Comparison of ENCODE assay signal across 24 mouse cellular contexts in genomic region chr11:100819048-100819447, GRCm38 (mm10). TPM values are rescaled to one million over a fixed set of nuclear protein-coding genes. Genes with fewer than 3 reads are reported as not detected.
DNase-seq lines count a peak whose midpoint lies in the region; ATAC-seq and TF ChIP-seq lines count a peak whose summit lies in the region.
"Had no signal": no experiment of that assay in that cellular context is flagged by ENCODE, and none has a peak within 500 bp of the region (broad histone marks: within the 10 kb centered on the region; RNA-seq: fewer than 3 reads in every experiment).

No protein-coding gene starts in this region.

- DNase-seq in thymus, adult 2 months: no peak
- no peak for DNase-seq in thymus, adult 18-20 months
- peak; percentile 61 for DNase-seq in induced T-regulatory cell, adult 2 months (ENCODE audit: low read depth)
- no peak for DNase-seq in frontal cortex, postnatal 25 days (ENCODE audit: low spot score in 2 of 2)
- no peak for DNase-seq in heart, adult 9 months (ENCODE audit: low spot score in 2 of 2)
- DNase-seq: adrenal gland, postnatal 25 days; cerebellum, adult 11-12 months; cerebellum, postnatal 14 days; gastrocnemius, postnatal 36 days; heart, postnatal 10 days; kidney, adult 9 months; kidney, postnatal 36 days; left cerebral cortex, postnatal 4 days; lung, adult 2 months; right cerebral cortex, postnatal 4 days had no signal

- H3K9ac ChIP-seq in liver, embryonic 15.5 days: peak overlapping the region; percentile 7; the same call in 1 of the 2 replicates
- H3K9ac ChIP-seq in kidney, embryonic 16.5 days (replicated peaks; ENCODE audit: low read length): no peak overlapping the region
- H3K9ac ChIP-seq: forebrain, embryonic 13.5 days; hindbrain, embryonic 12.5 days had no signal

- no peaks in the 10 kb centered on the region for H3K9me3 ChIP-seq in liver, embryonic 15.5 days (replicated peaks)
- no peaks in the 10 kb centered on the region for H3K9me3 ChIP-seq in kidney, embryonic 16.5 days (ENCODE audit: low read length)
- H3K9me3 ChIP-seq: forebrain, embryonic 13.5 days; hindbrain, embryonic 12.5 days had no signal

- TF ChIP-seq POLR2A in thymus, adult 2 months (IDR thresholded peaks at IDR 0.05; ENCODE audit: control insufficient read depth, extremely low read depth, insufficient read depth, low read length, poor library complexity): no peak

- no peaks in the 10 kb centered on the region for H3K36me3 ChIP-seq in thymus, adult 2 months (ENCODE audit: control insufficient read depth, insufficient read depth, low read length)
- no peaks in the 10 kb centered on the region for H3K36me3 ChIP-seq in liver, embryonic 15.5 days (replicated peaks)
- no peaks in the 10 kb centered on the region for H3K36me3 ChIP-seq in kidney, embryonic 16.5 days (ENCODE audit: insufficient read depth, low read length)
- H3K36me3 ChIP-seq: hindbrain, embryonic 12.5 days had no signal

- no peak for TF ChIP-seq CTCF in thymus, adult 2 months (IDR thresholded peaks at IDR 0.05; ENCODE audit: borderline replicate concordance, control insufficient read depth, extremely low read depth, insufficient read depth, low read length, poor library complexity)

- no peaks in the 10 kb centered on the region for H3K27me3 ChIP-seq in thymus, adult 2 months (ENCODE audit: control insufficient read depth, insufficient read depth, low read length)
- no peaks in the 10 kb centered on the region for H3K27me3 ChIP-seq in liver, embryonic 15.5 days
- H3K27me3 ChIP-seq in kidney, embryonic 16.5 days (ENCODE audit: insufficient read depth, low read length): no peaks in the 10 kb centered on the region
- H3K27me3 ChIP-seq: hindbrain, embryonic 12.5 days had no signal

- H3K27ac ChIP-seq in thymus, adult 2 months (ENCODE audit: control insufficient read depth, insufficient read depth, low read length): peak overlapping the region; percentile 70
- peak overlapping the region; percentile 53 for H3K27ac ChIP-seq in liver, embryonic 15.5 days (replicated peaks)
- H3K27ac ChIP-seq in kidney, embryonic 16.5 days (ENCODE audit: low read length): no peak overlapping the region
- H3K27ac ChIP-seq: forebrain, embryonic 13.5 days; hindbrain, embryonic 12.5 days; left cerebral cortex, adult 2 months; stomach, postnatal 0 days had no signal

- no peak overlapping the region for H3K4me3 ChIP-seq in thymus, adult 2 months (ENCODE audit: control insufficient read depth, insufficient read depth, low read length)
- H3K4me3 ChIP-seq in liver, embryonic 15.5 days (replicated peaks): no peak overlapping the region
- H3K4me3 ChIP-seq in kidney, embryonic 16.5 days (ENCODE audit: low read length): no peak overlapping the region
- H3K4me3 ChIP-seq: forebrain, embryonic 13.5 days; hindbrain, embryonic 12.5 days; left cerebral cortex, adult 2 months had no signal

- H3K4me2 ChIP-seq in liver, embryonic 15.5 days: peak overlapping the region; percentile 50
- no peak overlapping the region for H3K4me2 ChIP-seq in kidney, embryonic 16.5 days (replicated peaks; ENCODE audit: low read depth, low read length)
- H3K4me2 ChIP-seq: forebrain, embryonic 13.5 days; heart, embryonic 11.5 days; hindbrain, embryonic 12.5 days had no signal

- 73% methylated on average over 8 of the region's 8 CpGs for WGBS in thymus, adult 2 months
- WGBS in liver, embryonic 15.5 days (ENCODE audit: insufficient replicate concordance): 61% methylated on average over 8 of the region's 8 CpGs
- 66% methylated on average over 8 of the region's 8 CpGs for WGBS in kidney, embryonic 16.5 days

- H3K4me1 ChIP-seq in thymus, adult 2 months (replicated peaks; ENCODE audit: control insufficient read depth, insufficient read depth, low read length): peaks cover 68% of the 10 kb centered on the region
- H3K4me1 ChIP-seq in liver, embryonic 15.5 days (replicated peaks): peaks cover 97% of the 10 kb centered on the region
- H3K4me1 ChIP-seq in kidney, embryonic 16.5 days (ENCODE audit: insufficient read depth, low read length): peaks cover 12% of the 10 kb centered on the region

- peak; percentile 32; the same call in 1 of the 2 replicates for ATAC-seq in liver, embryonic 15.5 days (ENCODE audit: insufficient read depth)
- no peak for ATAC-seq in kidney, embryonic 16.5 days (ENCODE audit: low FRiP score, low TSS enrichment)
- ATAC-seq: forebrain, embryonic 13.5 days had no signal

RNA-seq across cellular contexts. Expression of gene Stat5b, which starts 31.5 kb away (rescaled TPM):
- polyA plus RNA-seq in thymus, adult 2 months (2012; rRNA removed): 178 and 204 TPM in 2 replicates
- 20.6 and 22.5 TPM in 2 replicates for polyA plus RNA-seq in liver, embryonic 15.5 days (2015; fragmentation: Nextera tagmentation; extraction: Ambion mirVana)
- polyA plus RNA-seq in kidney, embryonic 16.5 days (2015; fragmentation: Nextera tagmentation; extraction: Ambion mirVana): 18.7 and 22.5 TPM in 2 replicates

RNA-seq across cellular contexts. Expression of gene Stat5a, which starts 40.1 kb away (rescaled TPM):
- polyA plus RNA-seq in thymus, adult 2 months (2012; rRNA removed): 136 and 161 TPM in 2 replicates
- polyA plus RNA-seq in liver, embryonic 15.5 days (2015; fragmentation: Nextera tagmentation; extraction: Ambion mirVana): 8.2 and 8.7 TPM in 2 replicates
- 3.7 and 4.5 TPM in 2 replicates for polyA plus RNA-seq in kidney, embryonic 16.5 days (2015; fragmentation: Nextera tagmentation; extraction: Ambion mirVana)

RNA-seq across cellular contexts. Expression of gene Ghdc, which starts 48.3 kb away (rescaled TPM):
- 6.8 and 7.9 TPM in 2 replicates for polyA plus RNA-seq in thymus, adult 2 months (2012; rRNA removed)
- polyA plus RNA-seq in liver, embryonic 15.5 days (2015; fragmentation: Nextera tagmentation; extraction: Ambion mirVana): 1.5 and 1.9 TPM in 2 replicates
- polyA plus RNA-seq in kidney, embryonic 16.5 days (2015; fragmentation: Nextera tagmentation; extraction: Ambion mirVana): 8.4 and 8.9 TPM in 2 replicates

RNA-seq across cellular contexts. Expression of gene Hcrt, which starts 56.3 kb away (rescaled TPM):
- polyA plus RNA-seq in thymus, adult 2 months (2012; rRNA removed): 0.57 TPM in 1 of 2 replicates, not detected in the other
- not detected in 2 replicates for polyA plus RNA-seq in liver, embryonic 15.5 days (2015; fragmentation: Nextera tagmentation; extraction: Ambion mirVana)
- not detected in 2 replicates for polyA plus RNA-seq in kidney, embryonic 16.5 days (2015; fragmentation: Nextera tagmentation; extraction: Ambion mirVana)
- polyA plus RNA-seq: embryonic facial prominence, embryonic 14.5 days; forebrain, embryonic 13.5 days; heart, embryonic 11.5 days; hindbrain, embryonic 12.5 days; inflammation-experienced regulatory T-cells, adult 6 months; lung, adult 2 months; stomach, postnatal 0 days had no signal

RNA-seq across cellular contexts. Expression of gene Kcnh4, which starts 59.3 kb away (rescaled TPM):
- polyA plus RNA-seq in thymus, adult 2 months (2012; rRNA removed): 1.1 and 1.2 TPM in 2 replicates
- not detected in 2 replicates for polyA plus RNA-seq in liver, embryonic 15.5 days (2015; fragmentation: Nextera tagmentation; extraction: Ambion mirVana)
- not detected in 2 replicates for polyA plus RNA-seq in kidney, embryonic 16.5 days (2015; fragmentation: Nextera tagmentation; extraction: Ambion mirVana)
- polyA plus RNA-seq: heart, embryonic 11.5 days had no signal

Comparison
In these comparisons a context has a peak if more than half of its experiments do, and no peak if none do; other contexts are left out.
1. RNA of gene Stat5a, which starts 40.1 kb away (polyA plus RNA-seq): 136 to 161 TPM in thymus, adult 2 months; 8.2 to 8.7 TPM in liver, embryonic 15.5 days and 3.7 to 4.5 TPM in kidney, embryonic 16.5 days; every median in the first group is over 10 times any median in the second.